Mouse (Mus musculus): ENCODE measurements at regions not wholly inside any gene's neighbourhood (a gene's known extent, or its start where the extent isn't known, plus 50 kb on each side); places are given as distances from the start of the nearest gene placed in this dataset.

DNA sequence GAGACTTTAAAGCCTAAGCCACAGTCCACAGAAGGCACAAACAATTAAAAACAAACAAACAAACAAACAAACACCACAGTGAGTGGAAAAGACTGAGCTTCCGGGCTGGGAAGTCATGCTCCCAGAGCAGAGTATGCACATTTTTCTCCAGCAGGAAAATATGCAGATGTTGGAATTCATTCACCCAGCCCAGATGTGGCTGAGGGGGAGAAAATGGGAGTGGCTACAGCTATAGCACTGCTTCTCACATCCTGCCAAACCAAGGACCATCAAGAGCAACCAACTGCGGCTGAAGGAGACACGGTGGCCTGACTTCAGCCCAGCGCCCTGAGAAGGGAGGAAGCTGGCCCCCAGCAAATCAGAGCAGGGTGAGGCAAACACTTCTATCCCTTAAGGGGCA, 65.6 kb upstream of the Cxcl12 start:
- Histone ChIP-seq H3K9ac (ENCODE audit: low read length) (no peak overlapping the region), H3K27me3 (ENCODE audit: control insufficient read depth, insufficient read depth, low read length) (peaks cover 3% of the 10 kb centered on the region; the same call in 1 of the 2 replicates), H3K9me3 (ENCODE audit: control insufficient read depth, low read length) (no peaks in the 10 kb centered on the region), H3K27ac (replicated peaks in 1 of 2; ENCODE audit: control insufficient read depth in 1 of 2, insufficient read depth in 1 of 2, low read depth in 2 of 2, low read length in 2 of 2) (no peak overlapping the region), H3K4me3 (ENCODE audit: control insufficient read depth in 1 of 2, insufficient read depth in 1 of 2, low read depth in 1 of 2, low read length in 2 of 2) (no peak overlapping the region), H3K36me3 (ENCODE audit: control insufficient read depth, insufficient read depth, low read length) (no peaks in the 10 kb centered on the region), H3K4me1 (ENCODE audit: control insufficient read depth in 2 of 2, insufficient read depth in 2 of 2, low read length in 2 of 2) (no peaks in the 10 kb centered on the region), H3K4me2 (ENCODE audit: low read length) (no peak overlapping the region)
- no peak for ATAC-seq (ENCODE audit: insufficient number of reproducible peaks, insufficient read depth, low FRiP score, low read depth)
- WGBS: 78% methylated on average over 4 of the region's 4 CpGs

GRCm38 (mm10) chr6:117104047-117104446, 64.3 kb upstream of the Cxcl12 start:
- WGBS: 77% methylated on average over 6 of the region's 6 CpGs
- no peak overlapping the region for H3K4me3 ChIP-seq (ENCODE audit: control insufficient read depth in 1 of 2, insufficient read depth in 1 of 2, low read depth in 1 of 2, low read length in 2 of 2)
- no peak for ATAC-seq (ENCODE audit: insufficient number of reproducible peaks, insufficient read depth, low FRiP score, low read depth)

DNA sequence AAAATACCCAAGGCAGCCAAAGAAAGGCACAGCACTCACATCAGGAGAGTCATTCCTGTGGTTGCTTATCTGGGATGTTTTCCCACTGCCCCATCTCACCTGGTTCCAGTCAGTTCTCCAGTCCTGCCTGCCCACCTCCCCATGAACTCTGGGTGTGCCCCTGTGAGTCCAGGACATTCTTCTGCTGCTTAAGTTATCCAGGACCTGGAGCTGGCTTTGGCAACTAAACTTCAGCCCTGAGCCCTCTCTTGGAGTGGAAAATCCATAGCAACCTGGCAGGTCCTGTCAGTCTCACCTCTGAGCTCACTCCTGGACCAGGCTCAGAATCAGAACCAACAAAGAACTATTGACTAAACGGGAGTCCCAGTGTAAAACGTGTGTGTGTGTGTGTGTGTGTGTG, 63.9 kb upstream of the Cxcl12 start:
- no peaks in the 10 kb centered on the region for H3K36me3 ChIP-seq (ENCODE audit: control insufficient read depth, insufficient read depth, low read length)
- ATAC-seq (ENCODE audit: insufficient number of reproducible peaks, insufficient read depth, low FRiP score, low read depth): no peak
- no peak overlapping the region for H3K9ac ChIP-seq (ENCODE audit: low read length)
- no peaks in the 10 kb centered on the region for H3K4me1 ChIP-seq (ENCODE audit: control insufficient read depth in 2 of 2, insufficient read depth in 2 of 2, low read length in 2 of 2)
- no peak overlapping the region for H3K27ac ChIP-seq (replicated peaks in 1 of 2; ENCODE audit: control insufficient read depth in 1 of 2, insufficient read depth in 1 of 2, low read depth in 2 of 2, low read length in 2 of 2)
- H3K27me3 ChIP-seq (ENCODE audit: control insufficient read depth, insufficient read depth, low read length): no peaks in the 10 kb centered on the region
- no peaks in the 10 kb centered on the region for H3K9me3 ChIP-seq (ENCODE audit: control insufficient read depth, low read length)
- H3K4me2 ChIP-seq (ENCODE audit: low read length): no peak overlapping the region
- no peak overlapping the region for H3K4me3 ChIP-seq (ENCODE audit: control insufficient read depth in 1 of 2, insufficient read depth in 1 of 2, low read depth in 1 of 2, low read length in 2 of 2)
- 55% methylated on average over 2 of the region's 2 CpGs for WGBS

More at GRCm38 (mm10) chr6:117104047-117104446, 64.3 kb upstream of the Cxcl12 start:
- no peaks in the 10 kb centered on the region for H3K4me1 ChIP-seq (ENCODE audit: control insufficient read depth in 2 of 2, insufficient read depth in 2 of 2, low read length in 2 of 2)
- H3K27me3 ChIP-seq (ENCODE audit: control insufficient read depth, insufficient read depth, low read length): peaks cover 2% of the 10 kb centered on the region; the same call in 1 of the 2 replicates
- H3K9me3 ChIP-seq (ENCODE audit: control insufficient read depth, low read length): no peaks in the 10 kb centered on the region
- H3K36me3 ChIP-seq (ENCODE audit: control insufficient read depth, insufficient read depth, low read length): no peaks in the 10 kb centered on the region
- H3K9ac ChIP-seq (ENCODE audit: low read length): no peak overlapping the region
- no peak overlapping the region for H3K27ac ChIP-seq (replicated peaks in 1 of 2; ENCODE audit: control insufficient read depth in 1 of 2, insufficient read depth in 1 of 2, low read depth in 2 of 2, low read length in 2 of 2)
- H3K4me2 ChIP-seq (ENCODE audit: low read length): no peak overlapping the region

- H3K4me3 ChIP-seq (ENCODE audit: control insufficient read depth in 1 of 2, insufficient read depth in 1 of 2, low read depth in 1 of 2, low read length in 2 of 2): no peak overlapping the region
- 62% methylated on average over 6 of the region's 6 CpGs for WGBS
- H3K36me3 ChIP-seq (ENCODE audit: control insufficient read depth, insufficient read depth, low read length): no peaks in the 10 kb centered on the region
- H3K27ac ChIP-seq (replicated peaks in 1 of 2; ENCODE audit: control insufficient read depth in 1 of 2, insufficient read depth in 1 of 2, low read depth in 2 of 2, low read length in 2 of 2): no peak overlapping the region
- H3K4me2 ChIP-seq (ENCODE audit: low read length): no peak overlapping the region
- H3K9me3 ChIP-seq (ENCODE audit: control insufficient read depth, low read length): no peaks in the 10 kb centered on the region
- no peak for ATAC-seq (ENCODE audit: insufficient number of reproducible peaks, insufficient read depth, low FRiP score, low read depth)
- H3K4me1 ChIP-seq (ENCODE audit: control insufficient read depth in 2 of 2, insufficient read depth in 2 of 2, low read length in 2 of 2): no peaks in the 10 kb centered on the region
- H3K27me3 ChIP-seq (ENCODE audit: control insufficient read depth, insufficient read depth, low read length): no peaks in the 10 kb centered on the region
- no peak overlapping the region for H3K9ac ChIP-seq (ENCODE audit: low read length)
These were observed 63.1 kb upstream of the Cxcl12 start for GRCm38 (mm10) chr6:117105182-117105589.

- Histone ChIP-seq H3K27me3 (ENCODE audit: control insufficient read depth, insufficient read depth, low read length) (no peaks in the 10 kb centered on the region), H3K4me3 (ENCODE audit: control insufficient read depth in 1 of 2, insufficient read depth in 1 of 2, low read depth in 1 of 2, low read length in 2 of 2) (no peak overlapping the region), H3K4me2 (ENCODE audit: low read length) (no peak overlapping the region), H3K36me3 (ENCODE audit: control insufficient read depth, insufficient read depth, low read length) (no peaks in the 10 kb centered on the region), H3K9ac (ENCODE audit: low read length) (no peak overlapping the region), H3K4me1 (ENCODE audit: control insufficient read depth in 2 of 2, insufficient read depth in 2 of 2, low read length in 2 of 2) (peaks cover 0 to 2% of the 10 kb centered on the region in 2 experiments; a peak in 1 of 4 replicates), H3K9me3 (ENCODE audit: control insufficient read depth, low read length) (no peaks in the 10 kb centered on the region), H3K27ac (replicated peaks in 1 of 2; ENCODE audit: control insufficient read depth in 1 of 2, insufficient read depth in 1 of 2, low read depth in 2 of 2, low read length in 2 of 2) (no peak overlapping the region)
- WGBS: 63% methylated on average over 3 of the region's 3 CpGs
- no peak for ATAC-seq (ENCODE audit: insufficient number of reproducible peaks, insufficient read depth, low FRiP score, low read depth)
These were observed 58.0 kb upstream of the Cxcl12 start for GRCm38 (mm10) chr6:117110291-117110690.

DNA sequence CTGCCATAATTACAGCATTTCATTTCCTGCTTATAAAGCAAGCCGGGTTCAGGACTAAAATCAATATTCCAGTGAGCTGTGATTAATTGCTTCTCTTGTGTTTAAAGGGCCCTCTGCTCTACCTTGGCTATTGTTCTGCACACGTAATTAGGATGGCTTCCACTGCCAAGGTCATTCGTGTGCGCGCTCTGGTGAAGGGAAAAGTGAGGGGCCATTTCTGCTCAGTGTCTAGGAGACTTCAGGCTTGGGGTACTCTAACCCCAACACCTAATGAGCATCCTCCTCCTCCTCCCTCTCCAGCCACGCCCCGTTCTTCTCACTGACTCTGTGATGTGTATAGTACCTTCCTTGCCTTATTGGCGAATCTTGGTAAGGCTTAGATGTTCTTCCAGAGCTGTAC, 53.5 kb upstream of the Cxcl12 start:
- H3K4me1 ChIP-seq (ENCODE audit: control insufficient read depth in 2 of 2, insufficient read depth in 2 of 2, low read length in 2 of 2): peaks cover 0 to 2% of the 10 kb centered on the region in 2 experiments; a peak in 1 of 4 replicates
- H3K27ac ChIP-seq (replicated peaks in 1 of 2; ENCODE audit: control insufficient read depth in 1 of 2, insufficient read depth in 1 of 2, low read depth in 2 of 2, low read length in 2 of 2): no peak overlapping the region
- 88% methylated on average over 8 of the region's 8 CpGs for WGBS
- H3K4me3 ChIP-seq (ENCODE audit: control insufficient read depth in 1 of 2, insufficient read depth in 1 of 2, low read depth in 1 of 2, low read length in 2 of 2): no peak overlapping the region
- ATAC-seq (ENCODE audit: insufficient number of reproducible peaks, insufficient read depth, low FRiP score, low read depth): no peak
- no peaks in the 10 kb centered on the region for H3K9me3 ChIP-seq (ENCODE audit: control insufficient read depth, low read length)
- H3K9ac ChIP-seq (ENCODE audit: low read length): no peak overlapping the region
- no peak overlapping the region for H3K4me2 ChIP-seq (ENCODE audit: low read length)
- H3K36me3 ChIP-seq (ENCODE audit: control insufficient read depth, insufficient read depth, low read length): no peaks in the 10 kb centered on the region
- H3K27me3 ChIP-seq (ENCODE audit: control insufficient read depth, insufficient read depth, low read length): no peaks in the 10 kb centered on the region

- 85% methylated on average over 3 of the region's 3 CpGs for WGBS
- Histone ChIP-seq H3K27ac (replicated peaks in 1 of 2; ENCODE audit: control insufficient read depth in 1 of 2, insufficient read depth in 1 of 2, low read depth in 2 of 2, low read length in 2 of 2) (no peak overlapping the region), H3K9me3 (ENCODE audit: control insufficient read depth, low read length) (no peaks in the 10 kb centered on the region), H3K27me3 (ENCODE audit: control insufficient read depth, insufficient read depth, low read length) (no peaks in the 10 kb centered on the region), H3K4me1 (ENCODE audit: control insufficient read depth in 2 of 2, insufficient read depth in 2 of 2, low read length in 2 of 2) (no peaks in the 10 kb centered on the region), H3K9ac (ENCODE audit: low read length) (no peak overlapping the region), H3K36me3 (ENCODE audit: control insufficient read depth, insufficient read depth, low read length) (no peaks in the 10 kb centered on the region), H3K4me2 (ENCODE audit: low read length) (no peak overlapping the region), H3K4me3 (ENCODE audit: control insufficient read depth in 1 of 2, insufficient read depth in 1 of 2, low read depth in 1 of 2, low read length in 2 of 2) (no peak overlapping the region)
- ATAC-seq (ENCODE audit: insufficient number of reproducible peaks, insufficient read depth, low FRiP score, low read depth): no peak
These were observed 50.3 kb upstream of the Cxcl12 start for GRCm38 (mm10) chr6:117118081-117118480.
